Mouse (Mus musculus) hindbrain, embryonic 15.5 days (tissue): ENCODE measurements around the gene 1700025G04Rik. TPM values are rescaled to one million over a fixed set of nuclear protein-coding genes. Genes with fewer than 3 reads are reported as not detected.

Experiments used
- ATAC-seq: fragments of 200-750 bp; cut with Nextera tagmentation; 2 replicates; pipeline ENCODE4 v1.8.0; 2017; ENCODE audit warnings: low read depth, moderate number of reproducible peaks, moderate TSS enrichment; ENCODE audit not compliant: low FRiP score
- H3K27ac ChIP-seq: fragments of 300-500 bp; sonication (generic); replicated peaks from 2 replicates; pipeline ENCODE4 v1.5.1; 2015; ENCODE audit warnings: mild to moderate bottlenecking, inconsistent platforms
- H3K27me3 ChIP-seq: fragments of 300-500 bp; sonication (generic); 2 replicates; pipeline ENCODE4 v1.6.1; 2015; ENCODE audit warnings: control low read depth, inconsistent platforms
- H3K36me3 ChIP-seq: fragments of 300-500 bp; sonication (generic); 2 replicates; pipeline ENCODE4 v1.6.1; 2015; ENCODE audit warnings: control low read depth, inconsistent platforms
- H3K4me1 ChIP-seq: fragments of 300-500 bp; sonication (generic); replicated peaks from 2 replicates; pipeline ENCODE4 v1.6.1; 2015; ENCODE audit warnings: control low read depth, inconsistent platforms
- H3K4me2 ChIP-seq: fragments of 300-500 bp; sonication (generic); 2 replicates; pipeline ENCODE4 v1.6.1; 2015; ENCODE audit warnings: moderate library complexity, mild to moderate bottlenecking, inconsistent platforms
- H3K4me3 ChIP-seq: fragments of 300-500 bp; sonication (generic); 2 replicates; pipeline ENCODE4 v1.5.1; 2015; ENCODE audit warnings: mild to moderate bottlenecking, inconsistent platforms
- H3K9ac ChIP-seq: fragments of 300-500 bp; sonication (generic); 2 replicates; pipeline ENCODE4 v1.6.1; 2015; ENCODE audit warnings: inconsistent platforms
- H3K9me3 ChIP-seq: fragments of 300-500 bp; sonication (generic); 2 replicates; pipeline ENCODE4 v1.6.1; 2016; ENCODE audit warnings: control low read depth, inconsistent platforms
- WGBS: fragments of 180-500 bp; shearing (Covaris S2); methylation state at CpG from one replicate; pipeline ENCODE4 v1.1.7; 2015; 5-methylcytosine and 5-hydroxymethylcytosine counted together
- polyA plus RNA-seq: library from polyadenylated mRNA; unstranded; fragments of >200 nt; fragmentation: Nextera tagmentation; extraction: Ambion mirVana; gene quantifications from 2 replicates; pipeline ENCODE4 v1.2.1, GENCODE M21; 2015

Gene 1700025G04Rik
- polyA plus RNA-seq, 1 experiment from 2014 or later, result 33.9 TPM

GRCm38 (mm10) chr1:151947571-151947970, 142.4 kb downstream of the 1700025G04Rik start:
- Histone ChIP-seq H3K4me1 (peaks cover 40% of the 10 kb centered on the region), H3K4me3 (no peak overlapping the region), H3K9me3 (no peaks in the 10 kb centered on the region), H3K27ac (no peak overlapping the region), H3K36me3 (no peaks in the 10 kb centered on the region), H3K9ac (no peak overlapping the region), H3K27me3 (no peaks in the 10 kb centered on the region), H3K4me2 (peak overlapping the region; percentile 9; the same call in 1 of the 2 replicates)
- 42% methylated on average over 4 of the region's 4 CpGs for WGBS
- ATAC-seq, result no peak

DNA sequence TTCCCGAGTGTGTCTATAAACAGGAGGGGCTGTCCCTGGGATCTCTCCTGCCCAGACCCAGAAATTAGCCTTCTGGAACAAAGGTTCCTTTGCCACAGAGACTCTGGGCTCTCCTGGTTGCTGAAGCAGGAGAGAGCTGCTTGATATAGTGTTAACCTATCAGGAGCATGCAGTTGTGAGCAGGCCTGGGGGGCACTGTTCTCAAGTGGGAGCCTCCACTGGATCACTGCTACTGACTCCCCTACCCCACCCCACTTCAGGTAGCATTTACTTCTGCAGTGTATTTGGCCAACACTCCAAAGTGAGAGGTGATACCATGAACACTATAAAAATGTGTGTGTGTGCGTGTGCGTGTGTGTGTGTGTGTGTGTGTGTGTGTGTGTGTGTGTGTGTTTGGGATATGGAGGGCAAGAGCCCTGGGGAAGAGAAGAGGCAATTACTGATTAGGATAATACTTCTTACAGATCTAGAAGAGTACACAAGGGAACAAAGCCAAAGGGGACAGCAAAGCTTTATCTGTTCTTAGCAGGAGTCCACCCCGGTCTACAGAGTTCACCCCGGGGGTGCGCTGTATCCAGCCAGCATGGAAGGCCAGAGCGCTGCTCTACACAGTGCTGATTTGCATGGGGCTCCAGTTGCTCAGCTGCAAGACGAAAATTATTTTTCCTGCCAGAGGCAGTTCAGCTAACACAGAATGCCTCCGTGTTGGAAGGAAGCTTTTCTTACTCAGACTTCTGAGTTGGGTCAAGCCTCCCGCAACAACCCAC, 145.3 kb downstream of the 1700025G04Rik start:
- Histone ChIP-seq H3K4me1 (peaks cover 43% of the 10 kb centered on the region), H3K9me3 (no peaks in the 10 kb centered on the region), H3K27me3 (no peaks in the 10 kb centered on the region), H3K9ac (no peak overlapping the region), H3K4me3 (no peak overlapping the region), H3K36me3 (no peaks in the 10 kb centered on the region), H3K4me2 (no peak overlapping the region), H3K27ac (peak overlapping the region; percentile 26)
- ATAC-seq, result peak; percentile 57
- 10% methylated on average over 10 of the region's 10 CpGs for WGBS

GRCm38 (mm10) chr1:151943681-151944237, 146.2 kb downstream of the 1700025G04Rik start:
- Histone ChIP-seq H3K4me1 (peaks cover 46% of the 10 kb centered on the region), H3K27me3 (no peaks in the 10 kb centered on the region), H3K4me2 (no peak overlapping the region), H3K9ac (no peak overlapping the region), H3K36me3 (no peaks in the 10 kb centered on the region), H3K4me3 (no peak overlapping the region), H3K9me3 (no peaks in the 10 kb centered on the region), H3K27ac (0 out of 2 replicates have a peak overlapping the region, but pooled peaks have one; percentile 12)
- no peak for ATAC-seq
- WGBS, result 24% methylated on average over 8 of the region's 8 CpGs

DNA sequence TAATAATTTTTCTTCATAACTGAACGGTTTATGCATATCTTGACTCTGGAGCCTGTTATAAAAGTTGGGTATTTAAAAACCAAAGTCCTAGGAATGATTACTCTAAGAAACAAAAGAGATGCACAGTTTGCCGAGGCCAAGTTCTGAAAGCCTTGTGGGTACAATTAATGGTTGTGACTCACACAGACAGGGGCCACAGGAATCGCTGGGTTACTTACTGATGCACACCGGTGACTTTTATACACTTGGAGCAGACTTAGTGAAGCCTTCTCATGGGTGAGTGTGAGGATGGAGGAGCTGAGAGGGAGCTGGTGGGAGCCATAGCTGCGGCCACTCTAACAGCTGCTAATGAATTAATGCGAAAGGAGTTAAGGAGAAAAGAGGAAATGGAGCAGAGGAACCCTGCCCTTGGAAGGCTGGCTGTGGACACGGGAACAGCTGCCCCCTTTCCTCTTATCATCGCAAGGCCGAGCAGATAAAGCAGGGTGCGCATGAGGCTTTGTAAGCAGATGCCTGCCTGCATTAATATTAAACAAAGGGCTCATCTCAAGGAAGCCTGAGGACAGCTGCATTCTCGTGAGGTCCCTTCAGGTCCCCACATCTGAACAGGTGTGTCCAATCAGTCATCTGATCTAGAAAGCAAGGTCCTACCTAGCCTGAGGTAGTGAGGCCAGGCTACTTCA, 146.8 kb downstream of the 1700025G04Rik start:
- H3K4me1 ChIP-seq, result peaks cover 44% of the 10 kb centered on the region
- H3K9me3 ChIP-seq, result no peaks in the 10 kb centered on the region
- WGBS, result 36% methylated on average over 11 of the region's 11 CpGs
- ATAC-seq, result no peak
- H3K4me2 ChIP-seq, result no peak overlapping the region
- 0 out of 2 replicates have a peak overlapping the region, but pooled peaks have one; percentile 12 for H3K27ac ChIP-seq
- H3K36me3 ChIP-seq, result no peaks in the 10 kb centered on the region
- H3K27me3 ChIP-seq, result no peaks in the 10 kb centered on the region
- no peak overlapping the region for H3K9ac ChIP-seq
- H3K4me3 ChIP-seq, result no peak overlapping the region

- H3K9ac ChIP-seq, result no peak overlapping the region
- H3K4me3 ChIP-seq, result no peak overlapping the region
- peaks cover 28% of the 10 kb centered on the region for H3K4me1 ChIP-seq
- H3K9me3 ChIP-seq, result no peaks in the 10 kb centered on the region
- ATAC-seq, result no peak
- H3K27me3 ChIP-seq, result no peaks in the 10 kb centered on the region
- H3K4me2 ChIP-seq, result no peak overlapping the region
- 68% methylated on average over 8 of the region's 8 CpGs for WGBS
- H3K27ac ChIP-seq, result no peak overlapping the region
- no peaks in the 10 kb centered on the region for H3K36me3 ChIP-seq
Measured at GRCm38 (mm10) chr1:151939987-151940386, 149.9 kb downstream of the 1700025G04Rik start.

DNA sequence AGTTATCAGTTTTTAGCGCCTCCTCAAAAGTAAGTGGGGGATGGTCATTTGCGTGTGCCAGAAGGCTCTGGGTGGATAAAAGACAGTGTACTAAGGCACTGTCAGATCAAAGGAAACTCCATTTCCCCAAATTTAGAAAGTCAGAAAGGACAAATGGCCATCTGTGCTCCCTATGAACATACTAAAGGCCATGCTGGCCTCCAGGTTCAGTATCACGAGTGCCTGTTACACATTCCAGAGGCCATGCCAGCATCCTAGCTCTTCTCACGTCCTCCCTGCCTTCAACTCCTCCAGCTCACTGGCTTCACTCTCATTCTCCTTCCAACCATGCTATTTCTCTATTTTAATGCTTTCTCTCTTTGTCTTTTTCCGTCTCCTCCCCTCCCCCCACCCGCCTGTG, 150.4 kb downstream of the 1700025G04Rik start:
- ATAC-seq, result no peak

DNA sequence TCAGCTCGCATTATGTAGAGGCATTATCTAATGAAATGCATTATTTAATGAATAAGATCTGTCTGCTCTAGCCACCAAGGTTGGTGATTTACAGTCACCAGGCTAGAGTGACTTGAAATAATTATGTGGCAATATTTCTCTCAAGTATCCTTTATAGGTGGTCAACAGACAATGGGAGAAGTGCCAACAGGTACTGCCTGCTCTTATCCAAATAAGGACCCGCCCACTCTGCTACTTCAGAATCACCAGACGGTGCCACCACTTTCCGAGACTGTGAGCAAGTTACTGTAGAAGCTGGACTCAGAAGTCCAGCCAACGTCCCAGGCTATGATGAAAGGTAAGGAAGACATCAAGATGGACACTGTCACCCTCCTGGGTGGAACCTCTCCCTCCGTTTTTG, 156.3 kb downstream of the 1700025G04Rik start:
- Histone ChIP-seq H3K4me2 (no peak overlapping the region), H3K9ac (no peak overlapping the region), H3K4me3 (no peak overlapping the region), H3K27me3 (no peaks in the 10 kb centered on the region), H3K36me3 (no peaks in the 10 kb centered on the region), H3K9me3 (no peaks in the 10 kb centered on the region), H3K4me1 (peaks cover 29% of the 10 kb centered on the region), H3K27ac (no peak overlapping the region)
- ATAC-seq, result no peak
- WGBS, result 88% methylated on average over 6 of the region's 6 CpGs

More for the DNA sequence above, 150.4 kb downstream of the 1700025G04Rik start:
- 62% methylated on average over 6 of the region's 6 CpGs for WGBS
- Histone ChIP-seq H3K4me1 (peaks cover 24% of the 10 kb centered on the region), H3K36me3 (no peaks in the 10 kb centered on the region), H3K27ac (no peak overlapping the region), H3K27me3 (no peaks in the 10 kb centered on the region), H3K9ac (no peak overlapping the region), H3K9me3 (no peaks in the 10 kb centered on the region), H3K4me2 (no peak overlapping the region), H3K4me3 (no peak overlapping the region)

GRCm38 (mm10) chr1:151926826-151927225, 163.1 kb downstream of the 1700025G04Rik start:
- Histone ChIP-seq H3K9me3 (no peaks in the 10 kb centered on the region), H3K4me3 (no peak overlapping the region), H3K27ac (peak overlapping the region; percentile 42; the same call in 1 of the 2 replicates), H3K27me3 (no peaks in the 10 kb centered on the region), H3K36me3 (no peaks in the 10 kb centered on the region), H3K9ac (no peak overlapping the region), H3K4me1 (peaks cover 48% of the 10 kb centered on the region), H3K4me2 (no peak overlapping the region; the same call in 1 of the 2 replicates)
- ATAC-seq, result no peak
- WGBS, result 61% methylated on average over 8 of the region's 8 CpGs

DNA sequence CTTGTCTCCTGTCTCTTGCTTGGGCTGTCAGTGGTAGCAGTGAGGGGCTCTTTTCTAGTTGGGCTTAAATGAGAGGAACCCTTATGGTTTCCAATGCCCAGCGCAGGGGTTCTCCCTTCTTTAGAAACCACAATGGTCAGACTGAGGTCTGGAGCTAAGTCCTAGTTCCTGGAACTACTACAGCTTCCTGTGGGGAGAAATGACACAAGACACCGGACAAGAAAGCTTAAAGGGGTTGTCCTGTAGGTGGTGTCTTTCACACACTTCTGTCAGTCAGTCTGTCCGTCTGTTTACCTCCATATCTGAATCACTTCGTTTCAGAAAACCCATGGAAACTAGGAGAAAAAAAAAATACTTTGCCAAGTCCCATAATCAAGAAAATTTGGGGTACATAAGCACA, 163.8 kb downstream of the 1700025G04Rik start:
- Histone ChIP-seq H3K9me3 (no peaks in the 10 kb centered on the region), H3K27me3 (no peaks in the 10 kb centered on the region), H3K4me3 (no peak overlapping the region), H3K4me2 (no peak overlapping the region), H3K27ac (0 out of 2 replicates have a peak overlapping the region, but pooled peaks have one; percentile 34), H3K9ac (no peak overlapping the region), H3K36me3 (no peaks in the 10 kb centered on the region), H3K4me1 (peaks cover 45% of the 10 kb centered on the region)
- WGBS, result 78% methylated on average over 4 of the region's 4 CpGs
- no peak for ATAC-seq

DNA sequence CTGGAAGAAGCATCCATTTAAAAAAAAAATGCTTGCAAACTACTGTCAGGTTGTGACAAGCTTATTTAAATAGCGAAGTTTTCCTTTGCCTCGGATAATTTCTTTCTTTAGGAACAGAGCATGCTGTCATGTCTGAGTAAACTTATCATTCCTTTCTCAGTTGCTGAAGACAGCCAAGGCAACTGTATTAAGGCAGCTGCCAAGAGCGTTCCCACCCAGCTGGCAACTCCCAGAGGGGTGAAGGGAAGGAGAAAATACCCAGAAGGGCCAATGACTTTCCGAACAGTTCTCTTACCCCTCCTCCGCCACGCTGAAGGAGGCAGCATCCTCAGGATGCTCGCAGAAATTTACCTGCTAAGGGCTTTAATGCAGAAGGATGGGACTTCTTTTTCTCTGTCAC, 164.2 kb downstream of the 1700025G04Rik start:
- Histone ChIP-seq H3K4me2 (no peak overlapping the region), H3K9me3 (no peaks in the 10 kb centered on the region), H3K9ac (no peak overlapping the region), H3K4me3 (no peak overlapping the region), H3K27me3 (no peaks in the 10 kb centered on the region), H3K27ac (0 out of 2 replicates have a peak overlapping the region, but pooled peaks have one; percentile 34), H3K36me3 (no peaks in the 10 kb centered on the region), H3K4me1 (peaks cover 45% of the 10 kb centered on the region)
- no peak for ATAC-seq
- 45% methylated on average over 7 of the region's 7 CpGs for WGBS

- H3K27me3 ChIP-seq, result no peaks in the 10 kb centered on the region
- H3K9ac ChIP-seq, result no peak overlapping the region
- no peaks in the 10 kb centered on the region for H3K9me3 ChIP-seq
- H3K36me3 ChIP-seq, result no peaks in the 10 kb centered on the region
- H3K4me2 ChIP-seq, result no peak overlapping the region
- no peak overlapping the region for H3K27ac ChIP-seq
- peaks cover 8% of the 10 kb centered on the region; the same call in 1 of the 2 replicates for H3K4me1 ChIP-seq
- WGBS, result 63% methylated on average over 9 of the region's 9 CpGs
- peak; percentile 50; the same call in 1 of the 2 replicates for ATAC-seq
- H3K4me3 ChIP-seq, result no peak overlapping the region
Measured at GRCm38 (mm10) chr1:151918806-151919357, 171.0 kb downstream of the 1700025G04Rik start.

DNA sequence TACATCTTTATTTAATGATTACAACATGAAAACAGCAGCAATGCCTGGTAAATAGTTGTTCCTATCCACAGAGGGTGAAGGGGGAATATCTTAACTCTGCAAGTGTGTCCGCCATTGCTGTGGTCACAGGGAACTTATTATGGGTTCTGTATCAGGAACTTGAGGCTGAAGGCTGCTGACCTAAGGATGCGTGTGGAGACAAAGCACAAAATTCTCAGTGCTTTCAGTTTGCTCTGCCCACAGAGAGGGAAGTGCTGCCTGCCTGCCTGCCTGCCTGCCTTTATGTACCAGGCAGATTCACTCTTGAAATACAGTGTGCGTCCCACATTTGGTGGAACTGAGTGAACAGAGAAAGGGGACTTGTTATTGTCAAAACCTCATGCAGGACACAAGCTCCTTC, 172.2 kb downstream of the 1700025G04Rik start:
- Histone ChIP-seq H3K4me2 (no peak overlapping the region), H3K9ac (no peak overlapping the region), H3K9me3 (no peaks in the 10 kb centered on the region), H3K36me3 (no peaks in the 10 kb centered on the region), H3K4me1 (peaks cover 8% of the 10 kb centered on the region; the same call in 1 of the 2 replicates), H3K27ac (no peak overlapping the region), H3K4me3 (no peak overlapping the region), H3K27me3 (no peaks in the 10 kb centered on the region)
- WGBS, result 80% methylated on average over 3 of the region's 3 CpGs
- no peak for ATAC-seq
